Mouse (Mus musculus) retina, adult 2 months (tissue): Measurements from ENCODE around the gene Kctd20.
"Not testable (repeated sequence)": the region's sequence is repeated elsewhere in the genome, so short reads cannot be mapped to it uniquely, and the experiment has no call there.

ENCODE experiments used
- DNase-seq: peaks from one replicate; pipeline ENCODE4 v3.0.0-alpha.2; 2012; ENCODE audit warnings: low read depth, low spot score

Kctd20 gene

DNA sequence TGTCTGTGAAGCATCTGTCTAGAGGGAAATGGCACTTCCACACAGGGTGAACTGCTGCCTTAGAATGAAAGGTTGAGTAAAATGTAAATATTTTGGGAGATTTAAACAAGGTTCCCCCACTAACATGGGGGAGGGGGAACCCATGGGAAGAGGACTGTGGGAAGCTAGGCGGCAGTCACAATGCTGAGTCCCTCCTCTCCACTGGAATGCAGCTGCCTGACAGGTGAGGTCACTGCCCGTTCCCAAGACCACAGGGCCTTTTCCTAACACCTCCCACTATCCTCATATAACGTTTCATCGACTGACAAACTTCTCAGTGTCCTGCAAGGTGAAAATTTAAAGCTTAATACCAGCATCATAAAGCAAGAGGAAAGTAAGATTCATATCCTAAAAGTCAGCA, 30.8 kb downstream of the Kctd20 start:
- no peak for DNase-seq

DNA sequence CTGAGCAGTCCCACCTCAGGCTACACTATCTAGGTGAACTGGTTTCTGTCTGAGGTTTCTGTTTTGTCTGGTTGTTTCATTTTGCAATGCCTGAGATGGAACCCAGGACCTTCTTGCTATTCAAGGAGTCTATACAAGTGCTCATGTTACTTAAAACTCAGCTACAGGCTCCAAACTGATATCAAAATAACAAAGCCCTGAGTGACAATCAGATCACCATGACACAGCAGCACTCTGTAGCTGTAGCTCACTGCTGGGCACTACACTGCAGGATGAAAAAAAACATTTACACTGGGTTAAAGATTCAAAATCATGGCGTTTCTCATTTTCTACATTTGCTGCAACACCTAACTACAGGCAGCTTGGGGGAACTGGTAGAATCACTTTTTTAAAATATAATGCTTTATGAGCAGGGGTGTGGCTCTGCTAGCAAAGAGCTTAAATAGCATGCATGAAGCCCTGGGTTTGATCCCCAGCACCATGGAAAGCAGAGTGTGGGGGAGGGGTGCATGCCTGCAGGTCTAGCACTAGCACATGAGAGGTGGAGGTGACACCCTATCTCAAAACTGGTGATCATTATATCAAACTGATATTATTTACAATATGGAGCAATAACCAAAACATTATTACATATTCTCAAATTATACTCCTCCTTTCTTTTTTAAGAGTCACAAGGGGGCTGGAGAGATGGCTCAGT, 33.1 kb downstream of the Kctd20 start:
- no peak for DNase-seq

DNA sequence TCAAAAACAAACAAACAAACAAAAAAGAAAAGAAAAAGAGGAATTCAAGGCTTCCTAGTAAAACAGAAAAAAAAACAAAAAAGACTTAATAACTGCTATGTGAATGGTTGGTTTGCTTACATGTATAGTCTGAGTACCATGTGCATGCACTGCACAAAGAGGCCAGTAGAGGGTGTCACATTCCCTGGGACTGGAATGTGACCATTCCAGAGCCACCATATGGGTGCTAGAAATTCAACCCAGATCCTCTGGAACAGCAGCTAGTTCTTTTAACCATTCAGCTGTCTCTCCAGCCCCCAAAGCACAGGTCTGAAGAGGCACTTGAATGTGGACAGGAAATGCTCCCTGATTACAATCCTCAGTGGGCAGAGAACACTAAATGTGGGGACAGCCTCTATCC, 35.1 kb downstream of the Kctd20 start:
- no peak for DNase-seq

DNA sequence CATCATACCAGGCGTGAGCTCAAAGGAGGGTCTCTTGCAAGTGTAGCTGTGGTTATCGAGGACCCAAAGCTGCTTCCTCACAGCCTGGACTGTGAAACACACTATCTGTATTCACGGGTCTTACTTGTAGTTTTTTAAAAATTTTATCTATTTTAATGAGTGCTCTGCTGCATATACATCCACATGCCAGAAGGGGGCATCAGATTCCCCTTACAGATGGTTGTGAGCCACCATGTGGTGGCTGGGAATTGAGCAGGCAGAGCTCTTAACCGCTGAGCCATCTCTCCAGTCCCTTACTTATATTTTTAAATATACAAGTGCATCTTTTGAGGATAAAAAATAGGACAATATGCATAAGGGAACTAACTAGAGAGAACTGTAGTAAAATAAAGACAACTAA, 36.0 kb downstream of the Kctd20 start:
- DNase-seq = no peak

DNA sequence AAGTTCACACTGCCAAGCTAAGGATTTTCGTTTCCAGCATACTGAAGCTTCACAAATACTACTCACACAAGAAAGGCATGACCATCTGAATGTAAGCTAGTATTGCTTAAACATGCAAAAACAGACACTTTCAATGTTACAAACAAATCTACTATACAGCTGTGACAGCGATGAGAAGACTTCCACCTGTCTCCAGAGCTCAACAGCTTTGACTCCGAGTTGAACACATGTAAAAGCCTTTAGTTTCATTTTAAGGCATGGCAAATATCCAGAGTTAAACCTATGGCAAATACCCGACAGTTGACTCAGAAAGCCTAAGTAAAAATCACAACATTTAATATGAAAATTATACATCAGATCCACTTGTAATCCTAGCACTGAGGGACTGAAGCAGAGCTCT, 36.5 kb downstream of the Kctd20 start:
- DNase-seq = no peak

DNA sequence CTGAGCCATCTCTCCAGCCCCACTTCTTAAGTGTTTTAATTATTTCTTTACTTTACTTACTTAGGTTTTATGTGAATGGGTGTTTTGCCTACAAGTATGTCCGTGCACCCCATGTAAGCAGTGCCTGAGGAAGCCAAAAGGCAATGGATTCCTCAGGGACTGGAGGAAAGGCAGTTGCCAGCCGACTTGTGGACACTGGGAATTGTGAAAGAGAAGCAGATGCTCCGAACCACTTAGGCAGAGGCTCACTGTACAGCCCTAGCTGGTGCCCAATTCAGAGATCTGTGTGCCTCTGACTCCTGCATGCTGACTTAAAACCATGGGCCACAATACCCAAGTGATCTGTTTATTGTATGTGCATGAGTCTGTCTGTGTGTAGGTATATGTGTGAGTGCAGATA, 37.2 kb downstream of the Kctd20 start:
- no peak for DNase-seq

DNA sequence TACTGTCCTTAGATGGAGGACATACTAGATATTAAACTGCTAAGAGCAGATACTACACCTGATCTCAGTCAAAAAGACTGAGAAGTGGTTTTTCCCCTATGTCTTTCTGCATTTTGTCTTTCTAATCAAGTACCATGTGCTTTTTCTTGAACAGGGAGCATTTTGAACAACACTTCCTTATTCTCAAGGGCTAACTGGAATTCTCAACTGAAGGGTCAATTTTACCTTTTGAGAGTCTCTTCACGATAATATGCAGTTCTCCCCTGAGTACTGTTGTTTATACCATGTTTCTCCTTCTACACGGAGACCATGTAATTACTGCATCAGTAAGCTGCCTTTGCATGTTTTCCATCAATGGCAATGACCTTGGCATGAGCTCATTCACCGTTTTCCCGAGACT, 38.3 kb downstream of the Kctd20 start:
- DNase-seq = no peak

DNA sequence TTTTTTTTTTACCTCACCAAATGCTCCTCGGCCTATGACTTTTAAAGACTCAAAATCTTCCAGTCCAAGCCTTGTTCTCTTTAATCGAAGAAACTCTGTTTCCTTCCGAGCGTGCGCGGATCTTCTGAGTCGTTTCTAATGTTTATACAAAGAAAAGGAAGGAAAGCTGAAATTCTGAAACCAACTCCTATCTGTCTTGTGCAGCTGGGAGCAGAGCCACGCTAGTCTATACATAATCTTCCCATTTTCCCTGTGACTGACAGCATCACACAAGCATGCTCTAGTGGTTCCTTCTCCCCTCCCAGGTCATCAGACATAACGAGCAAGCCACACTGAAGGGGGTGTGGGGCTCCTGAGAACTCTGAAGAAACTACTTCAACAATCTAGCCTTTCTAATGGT, 39.5 kb downstream of the Kctd20 start:
- no peak for DNase-seq

DNA sequence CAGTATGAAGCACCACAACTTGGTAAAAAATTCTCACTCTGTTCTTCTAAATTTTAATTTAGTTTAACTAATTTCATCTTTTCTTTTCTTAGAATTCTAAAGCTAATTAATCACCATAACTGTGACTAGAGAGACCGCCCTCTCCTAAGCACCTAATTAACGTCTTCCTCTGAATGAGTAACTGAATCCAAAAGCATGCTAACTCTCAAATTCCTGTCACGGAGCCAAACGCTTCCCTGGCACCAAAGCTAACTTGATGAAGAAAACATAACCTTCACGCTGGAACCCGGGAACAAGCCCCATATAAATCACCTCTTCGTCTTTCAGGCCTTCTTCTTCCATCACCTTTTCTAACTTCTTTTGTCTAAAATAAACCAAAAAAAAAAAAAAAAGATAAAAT, 40.4 kb downstream of the Kctd20 start:
- DNase-seq = no peak

DNA sequence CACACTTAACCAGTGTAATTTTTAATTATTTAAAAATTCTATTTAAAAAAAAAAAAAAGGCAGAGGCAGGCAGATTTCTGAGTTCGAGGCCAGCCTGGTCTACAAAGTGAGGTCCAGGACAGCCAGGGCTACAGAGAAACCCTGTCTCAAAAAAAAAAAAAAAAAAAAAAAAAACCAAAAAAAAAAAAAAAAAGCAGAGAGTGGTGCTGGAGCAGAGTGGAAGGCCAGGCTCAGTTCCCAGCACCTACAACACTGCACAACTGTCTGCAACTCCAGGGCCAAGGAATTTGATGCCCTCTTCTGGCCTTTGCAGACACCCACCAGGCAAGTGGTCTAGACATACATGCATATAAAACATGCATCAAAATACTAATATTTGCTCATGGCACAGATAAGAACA, 41.3 kb downstream of the Kctd20 start:
- DNase-seq = not testable (repeated sequence)

DNA sequence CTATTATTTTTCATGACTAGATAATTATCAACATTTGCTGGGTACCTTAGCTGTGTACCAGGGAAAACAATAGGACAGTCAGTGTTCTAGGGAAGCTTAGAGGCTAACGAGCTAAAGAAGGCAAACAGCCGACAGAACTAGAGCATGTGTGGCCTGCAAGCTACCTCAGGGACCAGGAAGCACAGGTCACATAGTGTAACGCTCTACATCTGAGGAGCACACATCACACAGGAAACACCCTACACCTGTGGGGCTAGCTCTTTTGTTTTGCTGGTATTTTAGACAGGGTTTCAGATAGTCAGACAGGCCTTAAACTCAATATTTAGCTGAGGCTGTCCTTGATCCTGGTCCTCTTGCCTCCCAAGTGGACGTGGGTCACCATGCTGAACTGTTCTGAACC, 42.9 kb downstream of the Kctd20 start:
- no peak for DNase-seq

DNA sequence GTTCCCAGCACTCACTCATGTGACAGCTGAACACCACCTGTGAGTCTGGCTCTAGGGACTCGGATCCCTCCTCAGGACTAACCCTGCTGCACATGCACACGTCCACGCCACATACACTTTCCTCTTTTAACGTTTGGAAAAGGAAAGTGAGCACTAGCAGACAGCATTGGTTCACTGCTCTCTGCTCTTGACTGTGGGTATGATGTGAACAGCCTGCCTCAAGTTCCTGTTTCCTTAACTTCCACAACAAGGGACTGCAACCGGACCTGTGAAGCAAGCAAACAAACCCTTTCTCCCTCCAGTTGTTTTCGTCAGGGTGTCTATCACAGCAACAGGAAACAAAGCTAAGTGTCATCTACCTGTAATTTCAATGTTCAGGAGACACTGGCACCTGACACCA, 48.7 kb downstream of the Kctd20 start:
- DNase-seq = no peak

DNA sequence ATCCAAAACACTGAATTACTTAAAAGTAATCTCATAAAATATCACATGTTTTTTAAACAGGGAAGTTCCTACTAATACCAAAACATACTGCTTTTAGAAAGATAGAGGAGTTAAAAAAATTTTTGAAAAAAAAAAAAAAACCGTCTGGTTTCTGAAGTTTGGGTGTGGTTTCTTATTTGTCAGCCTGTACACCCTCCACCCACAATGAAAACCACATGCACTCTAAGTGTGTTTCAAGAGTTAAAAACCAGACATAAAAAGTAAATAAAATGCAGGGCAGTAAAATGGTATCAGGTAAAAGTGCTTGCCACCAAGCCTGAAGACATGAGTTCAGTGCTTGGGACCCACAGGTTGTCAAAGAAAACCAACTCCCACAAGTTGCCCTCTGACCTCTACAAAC, 52.0 kb downstream of the Kctd20 start:
- no peak for DNase-seq

DNA sequence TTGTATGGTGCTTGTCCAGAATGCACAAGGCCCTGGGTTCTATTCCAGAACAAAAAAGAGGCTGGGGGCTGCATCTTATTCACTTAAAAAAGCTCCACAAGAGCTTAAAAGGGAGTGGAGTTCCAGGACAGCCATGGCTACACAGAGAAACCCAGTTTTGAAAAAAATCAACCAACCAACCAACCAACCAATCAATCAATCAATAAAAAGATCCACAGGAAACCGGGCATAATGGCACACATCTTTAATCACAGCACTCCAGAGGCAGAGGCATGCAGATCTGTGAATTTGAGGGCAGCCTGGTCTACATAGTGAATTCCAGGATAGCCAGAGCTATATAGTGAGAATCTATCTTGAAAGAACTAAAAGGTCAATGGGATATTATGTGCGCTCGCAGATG, 53.3 kb downstream of the Kctd20 start:
- no peak for DNase-seq

DNA sequence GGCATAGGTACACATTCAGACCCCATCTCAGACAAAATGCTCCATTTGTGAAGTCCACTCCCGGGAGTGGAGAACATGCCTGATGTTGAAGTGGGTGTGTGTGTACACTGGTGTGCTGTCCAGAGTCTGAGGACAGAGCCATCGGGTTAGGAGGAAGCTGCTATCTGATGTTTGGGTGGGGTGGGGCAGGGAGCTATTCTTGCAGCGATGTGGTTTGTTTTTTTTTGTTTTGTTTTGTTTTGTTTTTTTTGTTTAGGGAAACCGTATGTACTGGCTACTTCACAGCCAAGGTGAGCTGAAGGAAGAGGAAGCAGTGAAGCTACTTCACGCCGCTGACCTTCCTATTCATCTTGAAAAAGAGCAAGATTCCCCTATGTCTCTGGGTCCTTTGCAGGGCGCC, 55.1 kb downstream of the Kctd20 start:
- no peak for DNase-seq

DNA sequence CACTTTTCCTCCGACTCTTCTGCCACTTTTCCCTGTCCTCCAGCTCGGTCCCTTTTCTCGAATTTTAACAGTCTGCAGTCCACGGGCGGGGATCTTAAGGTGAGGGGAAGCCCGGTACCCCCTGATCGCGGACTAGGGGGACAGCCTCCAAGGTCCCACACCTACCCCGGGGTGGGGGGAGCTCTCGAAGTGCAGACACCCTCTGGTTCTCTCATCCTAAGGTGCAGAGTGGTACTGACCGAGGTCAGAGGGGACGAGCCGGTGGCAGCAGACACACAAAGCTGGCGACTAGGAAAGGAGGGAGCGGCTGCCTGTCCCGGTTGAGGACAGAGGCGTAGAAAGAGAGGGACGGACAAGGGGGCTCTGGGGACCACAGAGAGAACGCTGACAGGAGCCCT, 55.5 kb downstream of the Kctd20 start:
- DNase-seq = no peak

DNA sequence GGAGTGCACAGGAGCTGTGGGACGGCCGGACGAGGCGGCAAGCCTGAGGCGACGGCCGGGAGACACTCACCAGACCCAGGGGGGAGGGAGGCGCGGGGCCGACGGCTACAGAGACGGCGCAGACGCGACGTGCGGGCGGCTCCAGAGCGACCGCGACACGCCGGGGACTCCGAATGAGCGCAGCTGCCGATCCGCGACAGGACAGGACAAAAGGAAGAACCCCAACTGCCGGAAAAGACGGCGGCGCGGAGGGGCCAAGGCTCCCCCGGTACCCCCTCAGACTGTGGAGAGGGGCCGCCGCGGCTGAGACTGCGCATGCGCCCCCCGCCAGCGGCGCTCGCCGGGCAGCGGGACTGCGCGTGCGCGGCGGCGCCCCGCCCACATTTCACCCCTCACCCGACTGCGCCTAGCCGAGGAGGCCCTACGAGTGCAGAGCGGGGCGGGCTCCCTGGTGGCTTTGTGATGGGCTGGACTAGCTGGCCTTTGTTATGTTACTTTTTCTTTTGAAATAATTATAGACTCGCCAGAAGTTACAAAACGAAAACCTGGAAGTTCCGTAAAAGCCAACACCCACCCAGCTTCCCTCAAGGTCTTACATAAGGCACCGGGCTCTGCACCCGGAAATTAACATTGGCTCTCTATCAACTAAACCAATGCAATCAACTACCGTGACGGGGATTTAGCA, 56.0 kb downstream of the Kctd20 start, which contains the start of gene Stk38:
Gene Stk38, minus strand, starts transcription at position 355 of the 685 bp plus-strand sequence.
- DNase-seq = peak; percentile 71

DNA sequence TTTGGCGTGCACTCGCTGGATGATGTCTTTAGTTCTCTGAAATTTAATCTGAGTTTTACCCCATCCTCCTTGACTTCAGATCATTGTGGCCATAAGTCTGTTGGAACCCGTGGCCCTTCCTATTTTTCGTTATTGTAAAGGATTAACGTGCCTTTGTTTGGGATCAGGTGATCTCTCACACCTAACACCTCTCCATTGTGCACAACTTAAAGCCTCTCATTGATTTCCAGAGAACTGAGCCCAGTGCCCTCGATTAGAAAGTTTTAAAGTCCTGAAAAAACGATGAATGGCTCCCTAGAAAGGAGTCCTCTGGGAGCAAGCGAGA, 56.5 kb downstream of the Kctd20 start:
- no peak for DNase-seq

DNA sequence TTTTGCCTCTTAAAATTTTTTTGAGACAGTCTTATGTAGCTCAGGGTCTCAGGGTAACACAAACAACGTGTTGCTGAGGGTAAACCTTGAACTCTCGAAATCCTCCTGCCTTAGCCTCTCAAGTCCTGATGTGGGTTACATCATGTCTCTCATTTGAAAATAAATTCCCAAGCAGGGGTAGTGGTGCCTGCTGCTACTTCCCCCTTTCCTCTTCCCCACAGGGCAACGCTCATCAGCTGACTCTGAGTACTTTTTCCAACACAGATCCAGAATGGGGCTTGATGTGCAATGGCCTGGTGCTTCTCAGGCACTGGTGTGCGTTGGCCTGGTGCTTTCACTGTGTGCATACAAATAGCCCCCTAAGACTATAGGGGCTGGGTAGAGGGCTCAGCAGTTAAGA, 57.4 kb downstream of the Kctd20 start:
- DNase-seq = no peak

DNA sequence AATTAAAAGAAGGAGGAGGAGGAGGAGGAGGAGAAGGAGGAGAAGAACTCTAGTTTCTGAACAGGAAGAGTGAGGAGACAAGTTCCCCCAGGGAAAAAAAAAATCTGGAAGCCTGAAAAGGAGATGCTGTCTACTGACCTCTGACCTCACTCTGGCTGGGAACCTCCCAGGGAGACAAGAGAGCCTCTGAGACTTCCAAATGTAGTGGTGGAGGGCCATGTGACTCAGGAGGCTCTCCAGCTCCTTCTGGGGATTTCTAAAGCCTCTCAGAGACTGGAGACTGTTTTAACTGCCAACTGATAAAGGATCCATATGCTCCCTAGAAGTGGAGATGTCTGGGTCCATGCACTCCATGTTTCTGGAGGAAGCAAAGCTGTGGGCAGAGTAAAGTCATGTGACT, 62.5 kb downstream of the Kctd20 start:
- DNase-seq = no peak

DNA sequence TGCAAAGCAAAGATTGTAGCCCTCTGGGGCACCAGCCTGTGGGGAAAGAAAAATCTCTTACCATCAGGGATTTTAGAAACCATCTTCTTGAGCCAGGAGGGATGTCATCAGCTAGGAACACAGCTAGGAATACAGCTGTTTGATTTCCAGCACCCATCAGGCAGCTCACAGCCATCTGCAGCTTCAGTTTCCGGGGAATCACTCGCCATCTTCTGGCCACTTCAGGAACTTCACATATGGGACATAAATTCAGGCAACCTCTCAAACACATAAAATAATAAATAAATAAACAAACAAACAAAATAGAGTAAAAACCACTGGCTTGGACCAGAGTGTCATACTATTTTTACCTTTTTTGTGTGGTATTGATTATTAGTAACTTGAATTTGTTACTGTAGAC, 63.9 kb downstream of the Kctd20 start:
- no peak for DNase-seq

DNA sequence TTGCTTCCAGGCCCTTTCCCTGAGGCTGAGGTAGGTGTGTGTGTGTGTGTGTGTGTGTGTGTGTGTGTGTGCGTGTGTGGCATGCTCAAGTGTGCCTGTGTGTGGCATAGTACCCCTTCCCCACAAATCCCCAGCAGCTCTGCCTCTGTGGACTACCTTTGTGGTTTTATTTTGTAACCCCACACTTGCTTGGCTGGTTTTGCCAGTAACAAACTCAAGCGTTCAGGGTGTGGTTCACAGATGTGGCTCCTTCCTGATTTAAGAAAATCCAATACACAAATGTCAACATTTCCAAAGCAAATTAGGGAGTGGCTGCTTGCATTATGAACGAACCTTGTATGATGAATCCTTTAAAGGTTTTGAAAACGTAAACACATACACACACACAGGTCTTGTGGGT, 65.0 kb downstream of the Kctd20 start:
- DNase-seq = no peak

DNA sequence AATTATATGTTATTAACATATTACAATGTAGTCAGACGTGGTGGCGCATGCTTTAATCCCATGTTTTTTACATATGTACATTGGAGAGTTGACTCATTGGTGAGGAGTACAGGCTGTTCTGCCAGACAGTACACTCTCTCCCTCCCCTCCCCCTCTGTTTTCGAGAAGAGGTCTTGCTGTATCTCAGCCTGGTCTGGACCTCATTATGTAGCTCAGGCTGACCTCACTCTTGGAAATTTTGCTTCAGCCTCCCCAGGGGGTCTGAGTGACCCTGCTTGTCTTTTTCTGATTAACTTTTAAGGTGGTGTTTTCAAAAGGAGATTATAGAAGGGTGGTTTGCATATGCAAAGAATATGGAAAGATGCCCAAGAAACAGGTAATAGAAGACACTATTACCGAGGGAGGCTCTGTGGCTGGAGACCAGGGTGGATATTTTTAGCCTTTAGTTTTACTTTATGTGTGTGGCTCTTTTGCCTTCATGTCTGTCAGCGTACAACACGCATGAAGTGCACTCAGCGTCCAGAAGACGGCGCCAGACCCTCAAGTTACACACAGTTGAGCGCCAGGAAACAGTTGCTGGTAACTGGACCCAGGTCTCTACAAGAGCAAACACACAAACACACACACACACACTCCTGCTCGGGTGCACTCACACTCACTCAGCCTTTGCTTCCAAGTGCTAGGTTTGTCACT, 66.7 kb downstream of the Kctd20 start:
- no peak for DNase-seq
